Mouse (Mus musculus) limb, embryonic 12.5 days (tissue): ENCODE results near the gene Cyp4x1. TPM values are rescaled to one million over a fixed set of nuclear protein-coding genes. Genes with fewer than 3 reads are reported as not detected.

Source experiments
- ATAC-seq: fragments of 200-750 bp; cut with Nextera tagmentation; 2 replicates; pipeline ENCODE4 v1.8.0; 2017; ENCODE audit warnings: low read depth, moderate TSS enrichment; ENCODE audit not compliant: insufficient number of reproducible peaks, insufficient read depth, low FRiP score, low TSS enrichment
- H3K27ac ChIP-seq: fragments of 300-500 bp; sonication (generic); 2 replicates; pipeline ENCODE4 v1.5.1; 2016; ENCODE audit warnings: mild to moderate bottlenecking, moderate library complexity
- H3K27me3 ChIP-seq: fragments of 300-500 bp; sonication (generic); 2 replicates; pipeline ENCODE4 v1.6.1; 2016; ENCODE audit warnings: mild to moderate bottlenecking, moderate library complexity
- H3K36me3 ChIP-seq: fragments of 300-500 bp; sonication (generic); 2 replicates; pipeline ENCODE4 v1.6.1; 2016; ENCODE audit warnings: mild to moderate bottlenecking, moderate library complexity
- H3K4me1 ChIP-seq: fragments of 300-500 bp; sonication (generic); replicated peaks from 2 replicates; pipeline ENCODE4 v1.6.1; 2016
- H3K4me2 ChIP-seq: fragments of 300-500 bp; sonication (generic); 2 replicates; pipeline ENCODE4 v1.6.1; 2016; ENCODE audit warnings: mild to moderate bottlenecking, moderate library complexity
- H3K4me3 ChIP-seq: fragments of 300-500 bp; sonication (generic); replicated peaks from 2 replicates; pipeline ENCODE4 v1.5.1; 2016; ENCODE audit warnings: mild to moderate bottlenecking
- H3K9ac ChIP-seq: fragments of 300-500 bp; sonication (generic); replicated peaks from 2 replicates; pipeline ENCODE4 v1.6.1; 2016; ENCODE audit warnings: mild to moderate bottlenecking, moderate library complexity
- H3K9me3 ChIP-seq: fragments of 300-500 bp; sonication (generic); 2 replicates; pipeline ENCODE4 v1.6.1; 2016; ENCODE audit warnings: mild to moderate bottlenecking, moderate library complexity
- WGBS: fragments of 180-500 bp; shearing (Covaris S2); methylation state at CpG from one replicate; pipeline ENCODE4 v1.1.7; 2016; 5-methylcytosine and 5-hydroxymethylcytosine counted together
- polyA plus RNA-seq: library from polyadenylated mRNA; unstranded; fragments of >200 nt; fragmentation: Nextera tagmentation; extraction: Ambion mirVana; gene quantifications from 2 replicates; pipeline ENCODE4 v1.2.1, GENCODE M21; 2016

Cyp4x1 gene
- polyA plus RNA-seq, 1 experiment from 2014 or later = not detected

GRCm38 (mm10) chr4:115088611-115089338 lies 45.3 kb downstream of the Cyp4x1 start, which contains the start of gene Pdzk1ip1:
Pdzk1ip1 (plus strand) TSS chr4:115088708.
- H3K9ac ChIP-seq = no peak within 1 kb of the TSS
- H3K4me3 ChIP-seq = 0 out of 2 replicates have a peak within 1 kb of the TSS, but pooled peaks have one; percentile 3
- no peaks in the 10 kb centered on the region for H3K36me3 ChIP-seq
- no peak for ATAC-seq
- no peaks in the 10 kb centered on the region for H3K4me1 ChIP-seq
- 16% methylated on average over 11 of the region's 11 CpGs for WGBS
- H3K27ac ChIP-seq = no peak within 1 kb of the TSS
- no peaks in the 10 kb centered on the region for H3K9me3 ChIP-seq
- H3K27me3 ChIP-seq = peaks cover 79% of the 10 kb centered on the region
- H3K4me2 ChIP-seq = peak within 1 kb of the TSS; percentile 6

- ATAC-seq = no peak
- no peak overlapping the region for H3K4me2 ChIP-seq
- H3K27me3 ChIP-seq = peaks cover 69% of the 10 kb centered on the region
- H3K4me1 ChIP-seq = no peaks in the 10 kb centered on the region
- H3K4me3 ChIP-seq = no peak overlapping the region
- no peaks in the 10 kb centered on the region for H3K36me3 ChIP-seq
- no peak overlapping the region for H3K9ac ChIP-seq
- H3K9me3 ChIP-seq = no peaks in the 10 kb centered on the region
- no peak overlapping the region for H3K27ac ChIP-seq
- WGBS = 61% methylated on average over 3 of the region's 3 CpGs
These were observed 47.2 kb downstream of the Cyp4x1 start for GRCm38 (mm10) chr4:115086763-115087415.

DNA sequence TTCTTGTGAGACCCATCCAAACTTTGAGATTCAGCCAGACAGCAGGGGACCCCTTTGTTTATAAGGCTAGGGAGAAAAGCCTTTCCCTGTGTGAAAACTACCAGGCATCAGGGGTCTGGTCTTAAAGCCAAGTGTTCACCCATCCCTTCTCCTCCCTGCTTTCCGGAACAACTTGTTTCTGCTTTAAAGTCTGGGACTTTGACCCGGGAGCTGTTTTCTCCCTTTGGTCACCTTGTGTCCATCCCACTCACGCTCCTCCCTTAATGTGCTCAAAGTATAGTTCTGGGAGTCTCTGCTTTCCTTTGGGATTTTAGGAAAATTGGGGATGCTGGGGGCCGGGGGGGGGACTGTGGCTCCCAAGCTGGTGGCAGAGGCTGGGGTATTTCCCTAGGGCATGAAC lies 47.8 kb downstream of the Cyp4x1 start:
- Histone ChIP-seq H3K9ac (no peak overlapping the region), H3K4me3 (no peak overlapping the region), H3K9me3 (no peaks in the 10 kb centered on the region), H3K36me3 (no peaks in the 10 kb centered on the region), H3K27me3 (peaks cover 66% of the 10 kb centered on the region), H3K27ac (no peak overlapping the region), H3K4me1 (no peaks in the 10 kb centered on the region), H3K4me2 (no peak overlapping the region)
- ATAC-seq = no peak
- 70% methylated on average over 4 of the region's 4 CpGs for whole genome bisulfite sequencing

DNA sequence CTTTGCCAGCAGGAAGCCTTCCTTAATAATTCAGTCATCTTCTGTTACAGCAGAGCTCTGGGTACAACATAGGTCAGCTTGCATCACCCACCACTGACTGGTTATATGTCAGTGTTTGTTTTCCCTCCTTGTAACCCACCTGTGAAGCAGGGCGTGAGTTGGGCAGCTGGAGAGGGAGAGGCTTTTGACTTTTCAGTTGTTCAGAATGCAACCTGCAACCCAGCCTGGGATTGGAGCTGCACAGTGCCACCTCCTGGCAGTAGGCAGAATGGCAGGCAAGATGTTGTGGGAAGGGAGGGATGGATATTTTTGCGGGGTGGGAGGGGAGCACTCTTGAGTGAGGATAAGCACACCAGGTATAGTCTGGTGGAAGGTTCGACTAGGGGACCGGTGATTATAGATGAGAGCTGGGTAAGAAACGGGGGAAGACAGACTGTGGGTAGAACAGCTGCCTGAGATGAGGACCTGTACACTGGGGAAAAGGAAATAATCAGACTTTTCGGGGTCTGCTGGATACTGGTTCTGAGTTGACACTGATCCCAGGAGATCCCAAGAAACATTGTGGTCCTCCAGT lies 48.5 kb downstream of the Cyp4x1 start:
- Histone ChIP-seq H3K9ac (no peak overlapping the region), H3K4me2 (no peak overlapping the region), H3K4me1 (no peaks in the 10 kb centered on the region), H3K36me3 (no peaks in the 10 kb centered on the region), H3K4me3 (no peak overlapping the region), H3K27me3 (peaks cover 63% of the 10 kb centered on the region), H3K27ac (no peak overlapping the region), H3K9me3 (no peaks in the 10 kb centered on the region)
- no peak for ATAC-seq
- 17% methylated on average over 6 of the region's 6 CpGs for WGBS

GRCm38 (mm10) chr4:115083031-115083430 lies 51.0 kb downstream of the Cyp4x1 start:
- 72% methylated on average over 3 of the region's 3 CpGs for WGBS

DNA sequence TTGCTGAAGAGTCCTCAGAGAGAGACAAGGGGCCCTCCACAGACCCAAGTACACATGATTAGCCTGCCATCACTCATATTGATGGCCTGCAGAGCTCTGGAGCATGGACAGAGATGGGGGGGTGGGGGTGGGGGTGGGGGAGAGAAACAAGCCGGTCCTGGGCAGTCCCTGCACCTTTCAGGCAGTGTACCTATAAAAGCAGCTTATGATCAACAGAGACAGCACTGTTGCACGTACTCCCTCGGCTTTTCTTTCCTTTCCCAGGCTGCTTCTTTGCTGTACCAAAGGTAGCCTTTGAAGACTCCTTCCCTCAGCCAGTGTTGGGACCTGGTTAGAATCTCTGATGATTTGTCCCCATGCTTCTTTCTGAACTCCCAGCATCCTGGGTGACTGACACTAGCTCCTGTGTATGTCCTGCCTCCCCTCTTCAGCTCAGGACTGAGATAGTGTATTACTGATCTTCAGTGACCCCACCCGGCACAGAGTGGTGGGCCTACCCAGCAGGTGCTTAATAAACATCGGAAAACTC lies 54.2 kb downstream of the Cyp4x1 start:
- Histone ChIP-seq H3K27me3 (peaks cover 18% of the 10 kb centered on the region; the same call in 1 of the 2 replicates), H3K4me1 (peaks cover 9% of the 10 kb centered on the region; the same call in 1 of the 2 replicates), H3K4me3 (no peak overlapping the region), H3K9ac (no peak overlapping the region), H3K4me2 (no peak overlapping the region), H3K27ac (no peak overlapping the region), H3K36me3 (no peaks in the 10 kb centered on the region), H3K9me3 (no peaks in the 10 kb centered on the region)
- WGBS = 41% methylated on average over 5 of the region's 5 CpGs
- ATAC-seq = no peak

More at GRCm38 (mm10) chr4:115083031-115083430, 51.0 kb downstream of the Cyp4x1 start:
- peaks cover 9% of the 10 kb centered on the region; the same call in 1 of the 2 replicates for H3K4me1 ChIP-seq
- no peak overlapping the region for H3K4me3 ChIP-seq
- H3K27me3 ChIP-seq = peaks cover 37% of the 10 kb centered on the region
- no peaks in the 10 kb centered on the region for H3K36me3 ChIP-seq
- no peak overlapping the region for H3K9ac ChIP-seq
- H3K9me3 ChIP-seq = no peaks in the 10 kb centered on the region
- no peak overlapping the region for H3K27ac ChIP-seq
- ATAC-seq = no peak
- H3K4me2 ChIP-seq = no peak overlapping the region

- Histone ChIP-seq H3K4me2 (no peak overlapping the region), H3K36me3 (no peaks in the 10 kb centered on the region), H3K27me3 (peaks cover 14% of the 10 kb centered on the region; the same call in 1 of the 2 replicates), H3K4me1 (peaks cover 9% of the 10 kb centered on the region; the same call in 1 of the 2 replicates), H3K4me3 (no peak overlapping the region), H3K27ac (no peak overlapping the region), H3K9ac (no peak overlapping the region), H3K9me3 (no peaks in the 10 kb centered on the region)
- 35% methylated on average over 10 of the region's 10 CpGs for WGBS
- ATAC-seq = no peak
These were observed 54.9 kb downstream of the Cyp4x1 start for GRCm38 (mm10) chr4:115078892-115079820.

GRCm38 (mm10) chr4:115075204-115075915 lies 58.7 kb downstream of the Cyp4x1 start:
- WGBS = 57% methylated on average over 3 of the region's 3 CpGs
- ATAC-seq = peak; percentile 19; the same call in 1 of the 2 replicates

GRCm38 (mm10) chr4:115074789-115075188 lies 59.3 kb downstream of the Cyp4x1 start:
- H3K27ac ChIP-seq = no peak overlapping the region
- no peak for ATAC-seq
- no peak overlapping the region for H3K9ac ChIP-seq
- H3K27me3 ChIP-seq = peaks cover 23% of the 10 kb centered on the region; the same call in 1 of the 2 replicates
- H3K4me2 ChIP-seq = no peak overlapping the region
- no peaks in the 10 kb centered on the region for H3K36me3 ChIP-seq
- no peaks in the 10 kb centered on the region for H3K9me3 ChIP-seq
- 90% methylated on average over 1 of the region's 1 CpGs for WGBS
- H3K4me3 ChIP-seq = no peak overlapping the region
- H3K4me1 ChIP-seq = peaks cover 9% of the 10 kb centered on the region; the same call in 1 of the 2 replicates

More at GRCm38 (mm10) chr4:115075204-115075915, 58.7 kb downstream of the Cyp4x1 start:
- peaks cover 19% of the 10 kb centered on the region; the same call in 1 of the 2 replicates for H3K27me3 ChIP-seq
- H3K27ac ChIP-seq = no peak overlapping the region
- no peaks in the 10 kb centered on the region for H3K36me3 ChIP-seq
- peaks cover 9% of the 10 kb centered on the region; the same call in 1 of the 2 replicates for H3K4me1 ChIP-seq
- H3K9ac ChIP-seq = no peak overlapping the region
- no peak overlapping the region for H3K4me3 ChIP-seq
- no peaks in the 10 kb centered on the region for H3K9me3 ChIP-seq
- H3K4me2 ChIP-seq = no peak overlapping the region

DNA sequence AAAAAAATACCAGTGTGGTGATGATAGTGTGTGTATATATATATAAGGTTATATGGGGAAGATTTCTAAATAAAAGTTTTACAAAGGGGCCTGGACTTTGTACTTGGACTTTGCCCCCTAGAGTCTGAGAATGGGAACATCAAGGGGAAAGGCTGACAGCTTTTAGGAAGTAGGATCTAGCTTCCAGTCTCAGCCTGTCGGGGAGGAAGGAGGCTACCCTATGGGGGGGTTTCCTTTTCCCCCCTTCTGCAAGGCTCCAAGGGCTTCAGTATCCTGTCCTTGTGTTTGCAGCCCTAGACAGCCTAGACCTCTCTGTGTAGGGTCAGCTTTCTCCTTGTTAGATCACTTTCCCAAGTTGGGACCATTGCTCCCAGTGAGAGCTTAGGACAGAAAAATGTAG lies 62.4 kb downstream of the Cyp4x1 start:
- Histone ChIP-seq H3K4me3 (no peak overlapping the region), H3K27me3 (peaks cover 49% of the 10 kb centered on the region), H3K9ac (no peak overlapping the region), H3K4me2 (no peak overlapping the region), H3K9me3 (no peaks in the 10 kb centered on the region), H3K27ac (no peak overlapping the region), H3K36me3 (no peaks in the 10 kb centered on the region), H3K4me1 (no peaks in the 10 kb centered on the region)
- ATAC-seq = no peak
- 75% methylated on average over 1 of the region's 1 CpGs for WGBS
